Mouse (Mus musculus) urinary bladder, postnatal 4 days (tissue): Measurements from ENCODE around the gene Rnf5.

ENCODE experiments used
- DNase-seq, 2 experiments: peaks; one replicate each; pipeline ENCODE4 v3.0.0; 2021 to 2022; ENCODE audit warnings: low spot score in 2 of 2

The Rnf5 gene

GRCm38 (mm10) chr17:34605609-34606008 is 2.1 kb upstream of the Rnf5 start:
- peak; percentile 95 to 97 for DNase-seq

- DNase-seq: no peak
Observed at GRCm38 (mm10) chr17:34604511-34605237, 1.2 kb upstream of the Rnf5 start.

- DNase-seq: peak; percentile 99
Observed at GRCm38 (mm10) chr17:34604061-34604508, 595 bp upstream of the Rnf5 start, which contains the start of gene Agpat1. Gene Agpat1, plus strand, starts transcription at chr17:34604262.

GRCm38 (mm10) chr17:34601796-34602195 is 1.7 kb downstream of the Rnf5 start:
- DNase-seq: no peak

- no peak for DNase-seq
Observed at GRCm38 (mm10) chr17:34599891-34600290, 3.6 kb downstream of the Rnf5 start.

- no peak for DNase-seq
Observed at GRCm38 (mm10) chr17:34597566-34598095, 5.9 kb downstream of the Rnf5 start, which contains the start of gene Ager. Gene Ager, plus strand, starts transcription at chr17:34597862.

- no peak for DNase-seq
Observed at GRCm38 (mm10) chr17:34596098-34596497, 7.4 kb downstream of the Rnf5 start.

GRCm38 (mm10) chr17:34593752-34594525 is 9.6 kb downstream of the Rnf5 start:
- DNase-seq: peak in 1 of 2 experiments; percentile 57

GRCm38 (mm10) chr17:34592581-34593549 is 10.6 kb downstream of the Rnf5 start:
- DNase-seq: no peak

GRCm38 (mm10) chr17:34591994-34592375 is 11.5 kb downstream of the Rnf5 start:
- peak; percentile 86 to 95 for DNase-seq

- DNase-seq: no peak
Observed at GRCm38 (mm10) chr17:34591029-34591993, 12.2 kb downstream of the Rnf5 start, which contains the start of gene Pbx2. Gene Pbx2, plus strand, starts transcription at chr17:34591266.

GRCm38 (mm10) chr17:34590154-34590987 is 13.1 kb downstream of the Rnf5 start:
- no peak for DNase-seq

- DNase-seq: peak in 1 of 2 experiments; percentile 71
Observed at GRCm38 (mm10) chr17:34589681-34590101, 13.8 kb downstream of the Rnf5 start, which contains the start of gene Gpsm3. Gene Gpsm3, plus strand, starts transcription at chr17:34589806.

- DNase-seq: no peak
Observed at GRCm38 (mm10) chr17:34589206-34589605, 14.3 kb downstream of the Rnf5 start.

GRCm38 (mm10) chr17:34588767-34589166 is 14.7 kb downstream of the Rnf5 start:
- DNase-seq: no peak

GRCm38 (mm10) chr17:34587814-34588213 is 15.7 kb downstream of the Rnf5 start:
- no peak for DNase-seq

- peak; percentile 96 to 98 for DNase-seq
Observed at GRCm38 (mm10) chr17:34587423-34587811, 16.1 kb downstream of the Rnf5 start.

GRCm38 (mm10) chr17:34586796-34587422 is 16.6 kb downstream of the Rnf5 start:
- peak; percentile 54 to 92 for DNase-seq
